In the genomic region with DNA sequence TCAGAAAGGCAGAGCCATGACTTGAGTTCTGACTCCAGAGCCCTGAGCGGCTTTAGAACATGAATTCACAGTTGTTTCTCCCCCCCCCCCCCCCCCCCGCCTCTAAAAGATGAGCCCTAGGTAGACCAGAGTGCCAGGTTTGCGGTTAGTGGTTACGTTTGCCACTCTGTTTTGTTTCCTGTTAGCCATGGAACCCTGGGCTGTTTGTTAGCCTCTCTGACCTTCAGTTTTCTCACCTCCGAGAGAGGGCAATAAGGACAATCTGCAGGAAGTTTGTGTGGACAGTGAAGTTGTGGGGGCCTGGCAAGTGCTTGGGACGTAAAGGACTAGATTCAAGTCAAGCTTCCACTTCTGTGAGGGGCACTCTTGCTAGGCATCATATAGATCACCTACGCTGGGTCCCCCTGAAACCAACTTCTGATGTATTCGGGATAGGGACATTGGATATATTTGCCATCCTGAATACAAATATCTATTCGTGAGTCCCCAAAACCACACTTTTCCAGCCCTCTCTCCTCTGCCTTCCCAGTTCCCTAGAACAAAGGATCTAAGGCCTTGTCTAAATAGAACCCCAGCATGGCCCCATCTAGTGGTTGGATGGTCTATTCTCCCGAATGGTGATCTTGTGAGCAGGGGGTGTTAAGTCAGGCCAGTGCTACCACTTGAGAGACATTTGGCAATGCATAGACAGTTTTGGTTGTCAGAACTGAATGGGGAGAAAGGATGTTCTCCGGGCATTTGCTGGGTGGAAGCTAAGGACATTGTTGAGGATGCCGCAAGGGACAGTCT, we compare ENCODE assay signal across 8 mouse cellular contexts.
DNase-seq lines count a peak whose midpoint lies in the region.

No protein-coding gene starts in this region.

- intact Hi-C loops in left cerebral cortex, postnatal 4 days (cut with DNase I), result no loop called here

- DNase-seq in adrenal gland, postnatal 36 days, result peak; percentile 5 to 23
- DNase-seq in adrenal gland, postnatal 14 days, result no peak
- peak; percentile 29 for DNase-seq in left cerebral cortex, postnatal 4 days
- no peak for DNase-seq in left cerebral cortex, adult 8-10 months (ENCODE audit: low spot score in 2 of 2)
- peak; percentile 20 for DNase-seq in T-cell, adult 2 months (ENCODE audit: low spot score)
- DNase-seq in natural killer cell, adult 2 months (ENCODE audit: low spot score in 2 of 2), result peak; percentile 54 to 66
- DNase-seq in cerebellum, adult 9-11 months, result no peak
- no peak for DNase-seq in c-Kit-positive CD71-positive TER-119-positive erythroid progenitor cells, embryonic 14.5 days (ENCODE audit: low spot score)

Comparison
In these comparisons a context has a peak if more than half of its experiments do, and no peak if none do; other contexts are left out.
1. DNase-seq: peak in adrenal gland, postnatal 36 days (2 of 2), left cerebral cortex, postnatal 4 days (single experiment), T-cell, adult 2 months (single experiment) and natural killer cell, adult 2 months (2 of 2); none in adrenal gland, postnatal 14 days (single experiment), left cerebral cortex, adult 8-10 months (0 of 2), cerebellum, adult 9-11 months (single experiment) and c-Kit-positive CD71-positive TER-119-positive erythroid progenitor cells, embryonic 14.5 days (single experiment).